Mouse (Mus musculus): ENCODE data around the gene Gtf3c1.

Gtf3c1 gene

DNA sequence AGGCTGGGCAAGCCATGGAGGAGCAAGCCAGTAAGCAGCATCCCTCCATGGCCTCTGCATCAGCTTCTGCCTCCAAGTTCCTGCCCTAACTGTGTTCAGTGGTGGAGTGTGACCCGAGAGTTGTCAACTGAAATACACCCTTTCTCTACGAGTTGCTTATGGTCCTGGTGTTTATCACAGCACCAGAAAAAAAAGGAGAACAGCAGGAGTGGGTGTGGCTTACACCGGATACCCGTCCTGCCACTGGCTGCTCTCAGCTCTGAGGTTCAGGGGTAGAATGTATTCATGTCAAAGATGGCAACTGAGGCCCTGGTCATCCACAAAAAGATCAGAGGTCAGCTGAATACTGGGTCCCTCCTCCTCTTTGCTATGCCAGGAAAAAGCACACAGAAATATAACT is 87.5 kb downstream of the Gtf3c1 start:
- DNase-seq (ENCODE audit: low spot score) = no peak

- no peak for DNase-seq (ENCODE audit: low spot score)
Measured at GRCm38 (mm10) chr7:125618016-125618415, 89.6 kb downstream of the Gtf3c1 start.

DNA sequence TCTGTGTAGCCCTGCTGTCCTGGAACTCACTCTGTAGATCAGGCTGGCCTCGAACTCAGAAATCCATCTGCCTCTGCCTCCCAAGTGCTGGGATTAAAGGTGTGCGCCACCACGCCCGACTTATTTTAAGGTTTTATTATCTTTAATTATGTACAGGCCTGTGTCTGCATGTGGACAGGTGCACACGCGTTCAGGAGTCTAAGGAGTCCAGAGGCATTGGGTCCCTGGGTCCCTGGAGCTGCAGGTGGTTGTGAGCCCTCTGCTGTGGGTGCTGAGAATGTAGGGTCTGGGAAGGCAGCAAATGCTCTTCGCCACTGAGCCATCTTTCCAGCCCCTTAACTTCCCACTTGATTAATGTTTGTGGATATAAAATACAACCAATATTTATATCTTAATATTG is 92.1 kb downstream of the Gtf3c1 start:
- DNase-seq (ENCODE audit: low spot score) = no peak

- DNase-seq (ENCODE audit: low spot score) = no peak
Measured at GRCm38 (mm10) chr7:125613579-125613978, 94.0 kb downstream of the Gtf3c1 start.

GRCm38 (mm10) chr7:125608183-125608688 is 99.3 kb downstream of the Gtf3c1 start:
- DNase-seq (ENCODE audit: low spot score) = no peak

DNA sequence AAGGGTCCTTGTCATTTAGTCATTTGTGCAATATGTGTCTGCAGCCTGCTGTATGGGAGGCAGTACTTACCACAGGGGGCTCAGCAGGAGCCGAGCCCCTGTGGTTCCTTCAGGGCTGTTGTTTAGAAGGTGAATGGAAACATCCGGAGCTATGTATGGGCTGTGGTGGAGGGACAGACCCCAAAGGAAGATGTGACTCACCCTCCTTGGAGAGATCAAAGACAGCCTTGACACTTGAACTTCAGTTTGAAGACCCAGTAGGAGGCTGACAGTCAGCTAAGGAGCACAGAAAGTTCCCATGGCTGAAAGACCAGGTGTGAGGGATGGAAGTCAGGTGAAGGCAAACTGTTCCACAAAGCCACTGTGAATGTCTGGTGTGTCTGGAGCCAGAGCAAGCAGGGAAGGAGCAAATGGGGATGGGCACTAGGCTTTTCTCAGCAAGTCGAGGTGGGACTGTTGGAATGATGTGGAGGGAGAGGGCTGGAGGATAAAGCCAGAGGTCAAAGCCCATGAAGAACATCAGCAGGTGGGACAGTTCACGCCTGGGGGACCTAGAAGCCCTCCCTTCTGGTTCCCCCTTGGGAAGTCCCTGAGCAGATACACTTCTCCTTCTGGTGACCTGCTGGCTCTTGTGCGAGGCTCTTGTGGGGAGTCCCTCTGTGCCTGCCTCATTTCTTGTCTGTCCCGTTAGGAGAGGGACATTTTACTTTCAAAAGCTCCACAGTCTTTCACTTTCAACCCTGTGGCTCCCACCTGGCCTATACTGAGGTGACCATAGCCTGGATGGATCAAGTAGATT is 100.0 kb downstream of the Gtf3c1 start:
- no peak for DNase-seq (ENCODE audit: low spot score)

- no peak for DNase-seq (ENCODE audit: low spot score)
Measured at GRCm38 (mm10) chr7:125606265-125607164, 101.1 kb downstream of the Gtf3c1 start.

GRCm38 (mm10) chr7:125605725-125606139 is 101.8 kb downstream of the Gtf3c1 start:
- no peak for DNase-seq (ENCODE audit: low spot score)

DNA sequence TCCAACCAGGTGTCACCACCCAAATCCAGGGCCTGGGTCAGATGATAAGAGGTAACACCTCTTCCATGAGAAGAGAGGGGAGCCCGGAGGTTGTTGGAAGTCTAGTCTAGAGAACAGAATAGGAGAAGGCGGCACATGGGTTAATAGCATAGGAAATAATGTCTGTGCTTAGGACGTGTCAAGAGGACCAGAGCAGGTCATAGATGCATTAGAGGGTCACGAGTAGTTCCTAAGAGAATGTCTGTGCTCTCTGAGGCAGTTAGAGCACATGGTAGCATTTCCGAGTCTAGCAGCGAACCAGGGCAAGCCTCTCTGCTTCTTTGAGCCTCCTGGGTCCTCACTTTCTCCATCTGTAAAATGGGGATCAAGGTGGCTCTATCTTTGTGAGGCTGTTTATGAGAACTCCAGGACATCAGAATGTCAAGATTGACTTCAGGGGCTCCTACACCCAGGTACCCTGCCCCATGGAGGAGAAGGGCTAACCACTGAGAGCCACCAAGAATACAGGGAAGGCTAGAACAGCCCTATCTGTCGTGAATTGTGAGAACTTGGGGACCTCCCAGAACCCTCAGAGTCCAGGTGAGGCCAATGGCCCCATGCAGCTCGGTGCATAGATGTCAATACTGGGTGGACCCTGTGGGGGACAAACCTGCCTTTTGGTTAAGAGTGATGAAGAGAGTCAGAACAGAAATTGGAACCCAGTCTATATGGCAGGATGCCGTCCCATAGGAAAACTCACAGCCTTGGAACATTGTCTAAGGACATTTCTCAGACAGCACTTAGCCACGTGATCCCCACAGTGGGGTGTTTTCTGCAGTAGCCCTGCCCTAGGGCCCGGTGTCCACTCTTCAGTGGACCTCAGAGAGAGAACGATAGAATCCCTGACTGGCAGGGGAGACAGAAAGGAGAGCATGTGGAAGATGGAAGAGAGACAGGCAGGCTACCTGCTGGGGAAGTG is 102.9 kb downstream of the Gtf3c1 start:
- no peak for DNase-seq (ENCODE audit: low spot score)

DNA sequence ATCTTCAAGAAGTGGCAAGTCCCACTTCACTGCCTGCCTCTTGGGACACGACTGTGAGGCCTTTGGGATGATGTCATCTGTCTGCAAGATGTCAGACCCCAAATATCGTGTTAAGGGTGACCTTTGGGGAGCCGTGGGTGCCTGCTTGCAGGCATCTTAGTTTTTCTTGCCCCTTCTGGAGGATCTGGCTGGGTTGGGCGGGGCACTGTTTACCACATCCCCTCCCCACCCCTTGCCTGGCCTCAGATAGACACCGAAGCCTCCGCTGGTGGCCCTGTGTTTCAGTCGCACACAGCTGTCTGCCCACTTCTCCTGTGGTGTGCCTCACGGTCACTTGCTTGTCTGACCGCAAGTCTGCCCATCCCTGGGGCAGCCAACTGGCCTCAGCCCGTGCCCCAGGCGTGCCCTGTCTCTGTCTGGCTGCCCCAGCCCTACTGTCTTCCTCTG is 104.4 kb downstream of the Gtf3c1 start, which contains the start of gene Il21r:
Il21r (plus strand) TSS at position 245 of the 447 bp plus-strand sequence.
- no peak for DNase-seq (ENCODE audit: low spot score)

DNA sequence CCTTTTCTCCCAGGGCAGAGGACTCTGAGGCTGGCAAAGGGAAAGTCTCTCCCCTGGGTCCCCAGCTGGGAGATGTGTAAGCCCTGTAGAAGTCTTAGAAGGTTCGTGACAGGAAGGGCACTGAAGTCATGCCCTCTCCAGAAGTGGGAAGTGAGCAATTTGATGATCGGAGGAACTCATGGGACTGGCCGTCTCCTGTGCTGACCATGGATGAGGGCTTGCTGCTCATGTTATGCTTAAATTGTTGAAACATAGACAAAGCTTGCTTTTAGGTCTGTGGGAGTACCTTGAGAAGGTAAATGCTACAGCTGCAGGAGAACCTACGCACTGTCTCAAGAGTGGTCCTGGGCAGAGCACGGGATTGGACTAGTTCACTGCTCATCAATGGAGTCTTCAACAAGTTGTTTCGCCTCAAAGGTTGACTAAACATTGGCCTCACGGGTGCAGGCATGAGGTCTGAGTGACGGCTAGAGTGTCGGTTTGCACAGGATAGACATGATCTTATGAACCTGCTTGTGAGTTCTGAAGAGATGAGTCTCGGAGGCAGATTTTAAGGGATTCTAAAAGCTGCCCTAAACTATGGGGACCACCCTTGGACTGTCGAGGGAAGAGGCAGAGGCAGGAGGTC is 105.6 kb downstream of the Gtf3c1 start:
- no peak for DNase-seq (ENCODE audit: low spot score)

- DNase-seq (ENCODE audit: low spot score) = no peak
Measured at GRCm38 (mm10) chr7:125601280-125601670, 106.3 kb downstream of the Gtf3c1 start.

- no peak for DNase-seq (ENCODE audit: low spot score)
Measured at GRCm38 (mm10) chr7:125600612-125601279, 106.8 kb downstream of the Gtf3c1 start.

- DNase-seq (ENCODE audit: low spot score) = no peak
Measured at GRCm38 (mm10) chr7:125600136-125600535, 107.4 kb downstream of the Gtf3c1 start.

- no peak for DNase-seq (ENCODE audit: low spot score)
Measured at GRCm38 (mm10) chr7:125599373-125599973, 108.1 kb downstream of the Gtf3c1 start.

GRCm38 (mm10) chr7:125597516-125598347 is 109.8 kb downstream of the Gtf3c1 start:
- no peak for DNase-seq (ENCODE audit: low spot score)

DNA sequence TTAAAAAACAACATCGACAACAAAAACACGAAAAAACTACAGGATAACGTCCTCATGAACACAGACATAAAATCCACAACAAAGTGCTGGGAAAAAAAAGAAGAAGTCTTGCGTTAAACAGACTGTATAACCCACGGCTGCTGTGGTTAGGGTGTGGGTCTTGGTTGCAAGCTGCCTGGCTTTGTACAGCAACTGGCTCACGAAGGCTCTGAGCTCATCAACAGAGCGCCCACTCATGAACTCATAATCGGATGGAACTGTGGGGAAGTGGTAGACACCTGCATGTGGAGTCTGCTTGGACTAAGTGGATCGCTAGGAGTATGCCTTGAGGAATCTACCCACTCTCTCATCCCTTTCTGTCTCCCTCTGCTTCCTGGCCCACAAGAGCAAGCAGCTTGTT is 110.5 kb downstream of the Gtf3c1 start:
- DNase-seq (ENCODE audit: low spot score) = no peak

DNA sequence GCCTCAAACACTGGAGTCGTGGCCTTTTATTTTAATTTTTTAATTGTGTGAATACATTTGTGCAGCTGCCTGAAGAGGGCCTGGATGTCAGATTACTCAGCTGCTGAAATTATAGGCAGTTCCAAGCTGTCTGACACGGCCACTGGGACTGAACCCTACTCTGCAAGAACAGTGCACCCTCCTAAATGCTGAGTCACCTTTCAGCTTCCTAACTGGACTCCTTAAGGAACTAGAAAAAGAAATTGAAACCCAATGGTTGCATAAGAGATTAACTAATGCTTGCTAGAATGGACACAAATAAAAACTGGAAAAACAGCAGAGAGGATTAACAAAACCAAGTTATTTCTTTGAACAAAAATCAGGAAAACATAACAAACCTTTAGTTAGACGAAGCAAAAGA is 111.2 kb downstream of the Gtf3c1 start:
- DNase-seq (ENCODE audit: low spot score) = no peak

DNA sequence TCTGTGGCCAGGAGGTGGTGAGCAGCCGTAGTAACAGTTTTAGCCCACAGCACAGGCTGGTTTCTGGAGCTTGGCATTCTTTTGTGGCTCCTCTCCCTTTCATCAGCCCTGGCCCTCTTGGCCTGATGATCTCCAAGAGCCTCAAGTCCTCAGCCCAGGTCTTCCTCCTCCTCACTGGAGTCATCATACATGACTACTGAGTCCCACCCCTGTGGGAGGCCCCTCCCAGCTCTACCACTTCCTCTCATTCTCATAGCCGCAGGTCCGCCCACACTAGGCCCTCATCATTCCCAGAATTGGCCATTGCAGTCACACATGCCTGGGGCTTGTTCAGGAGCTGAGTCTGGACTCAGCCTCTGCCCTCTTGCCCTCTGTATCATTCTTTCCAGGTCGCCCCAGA is 113.7 kb downstream of the Gtf3c1 start:
- no peak for DNase-seq (ENCODE audit: low spot score)

Data from urinary bladder, postnatal 10 days (tissue).